Mouse (Mus musculus) cortical plate, adult 2 months (tissue): ENCODE measurements at regions not wholly inside any gene's neighbourhood (a gene's known extent, or its start where the extent isn't known, plus 50 kb on each side); places are given as distances from the start of the nearest gene placed in this dataset.
"Not testable (repeated sequence)": the region's sequence is repeated elsewhere in the genome, so short reads cannot be mapped to it uniquely, and the experiment has no call there.

Experiments used
- H3K27ac ChIP-seq: fragments of 200-500 bp; 2 replicates; pipeline ENCODE4 v1.5.1; 2012; ENCODE audit warnings: low read length, control low read depth, inconsistent platforms; ENCODE audit not compliant: insufficient read depth
- H3K4me1 ChIP-seq: fragments of 200-500 bp; 2 replicates; pipeline ENCODE4 v1.6.1; 2011; ENCODE audit warnings: low read length; ENCODE audit not compliant: control insufficient read depth, insufficient read depth
- H3K4me3 ChIP-seq: fragments of 200-500 bp; 2 replicates; pipeline ENCODE4 v1.5.1; 2011; ENCODE audit warnings: mild to moderate bottlenecking, low read length, control low read depth; ENCODE audit not compliant: insufficient read depth
- CTCF ChIP-seq: fragments of 200-500 bp; IDR thresholded peaks from 2 replicates; pipeline ENCODE4 v1.5.1; 2011; ENCODE audit warnings: mild to moderate bottlenecking, control low read depth, low read length; ENCODE audit not compliant: insufficient read depth; ENCODE audit errors: extremely low read depth
- POLR2A ChIP-seq: fragments of 200-500 bp; IDR thresholded peaks from 2 replicates; pipeline ENCODE4 v1.6.1; 2011; ENCODE audit warnings: mild to moderate bottlenecking, low read length, control low read depth; ENCODE audit not compliant: insufficient read depth; ENCODE audit errors: extremely low read depth

DNA sequence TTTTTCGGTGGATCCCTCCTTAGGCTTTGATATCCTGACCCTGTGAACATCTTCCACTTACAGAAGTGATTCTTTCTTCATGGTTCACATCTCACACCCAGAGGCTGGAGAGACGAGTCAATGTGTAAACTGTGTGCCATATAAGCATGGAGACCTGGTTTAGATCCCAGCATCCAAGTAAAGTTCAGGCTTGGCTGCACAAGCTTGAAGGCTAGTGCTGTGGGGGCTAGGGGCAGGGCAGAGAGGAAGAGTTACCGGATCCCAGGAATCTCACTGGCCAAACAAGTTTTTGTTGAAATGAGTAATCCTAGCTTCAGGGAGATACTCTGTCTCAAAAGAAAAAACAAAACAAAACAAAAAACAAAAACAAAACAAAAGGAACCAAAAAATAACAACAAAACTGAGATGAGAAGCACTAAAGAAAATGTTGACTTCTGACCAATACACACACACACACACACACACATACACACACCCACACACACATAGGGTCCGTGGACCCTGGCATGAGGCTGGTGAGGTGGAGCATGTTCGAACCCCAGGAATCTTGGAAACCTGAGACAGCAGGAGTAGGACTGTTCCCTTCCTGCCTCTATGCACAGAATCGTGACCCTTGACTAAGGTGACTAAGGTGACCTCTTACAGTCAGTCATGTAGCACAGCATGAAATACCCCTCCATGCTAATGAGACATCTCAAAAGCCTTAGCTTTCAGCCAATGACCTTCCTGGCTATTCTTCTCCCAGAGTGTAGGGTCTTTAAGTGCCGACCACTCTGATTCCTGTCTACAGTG is 55.2 kb downstream of the Gm12728 start:
- TF ChIP-seq CTCF (no peak), POLR2A (no peak)
- H3K4me3 ChIP-seq, result no peak overlapping the region
- no peaks in the 10 kb centered on the region for H3K4me1 ChIP-seq
- H3K27ac ChIP-seq, result no peak overlapping the region

DNA sequence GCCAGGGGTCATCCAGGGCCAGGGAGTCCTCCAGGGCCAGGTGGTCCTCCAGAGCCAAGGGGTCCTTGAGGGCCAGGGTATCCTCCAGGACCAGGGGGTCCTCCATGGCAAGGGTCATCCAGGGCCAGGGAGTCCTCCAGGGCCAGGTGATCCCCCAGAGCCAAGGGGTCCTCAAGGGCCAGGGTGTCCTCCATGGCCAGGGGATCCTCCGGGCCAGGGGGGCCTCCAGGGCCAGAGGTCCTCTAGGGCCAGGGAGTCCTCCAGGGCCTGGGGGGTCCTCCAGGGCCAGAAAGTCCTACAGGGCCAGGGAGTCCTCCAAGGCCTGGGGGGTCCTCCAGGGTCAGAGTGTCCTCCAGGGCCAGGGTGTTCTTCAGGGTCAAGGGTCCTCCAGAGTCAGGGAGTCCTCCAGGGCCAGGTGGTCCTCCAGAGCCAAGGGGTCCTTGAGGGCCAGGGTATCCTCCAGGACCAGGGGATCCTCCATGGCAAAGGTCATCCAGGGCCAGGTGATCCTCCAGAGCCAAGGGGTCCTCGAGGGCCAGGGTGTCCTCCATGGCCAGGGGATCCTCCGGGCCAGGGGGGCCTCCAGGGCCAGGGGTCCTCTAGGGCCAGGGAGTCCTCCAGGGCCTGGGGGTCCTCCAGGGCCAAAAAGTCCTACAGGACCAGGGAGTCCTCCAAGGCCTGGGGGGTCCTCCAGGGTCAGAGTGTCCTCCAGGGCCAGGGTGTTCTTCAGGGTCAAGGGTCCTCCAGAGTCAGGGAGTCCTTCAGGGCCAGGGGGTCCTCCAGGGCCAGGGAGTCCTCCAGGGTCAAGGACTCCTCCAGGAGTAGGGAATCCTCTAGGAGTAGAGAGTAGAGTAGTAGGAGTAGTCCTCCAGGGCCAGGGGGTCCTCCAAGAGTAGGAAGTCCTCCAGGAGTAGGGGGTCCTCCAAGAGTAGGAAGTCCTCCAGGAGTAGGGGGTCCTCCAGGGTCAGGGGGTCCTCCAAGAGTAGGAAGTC is 56.6 kb downstream of the Gm12728 start:
- not testable (repeated sequence) for H3K27ac ChIP-seq

DNA sequence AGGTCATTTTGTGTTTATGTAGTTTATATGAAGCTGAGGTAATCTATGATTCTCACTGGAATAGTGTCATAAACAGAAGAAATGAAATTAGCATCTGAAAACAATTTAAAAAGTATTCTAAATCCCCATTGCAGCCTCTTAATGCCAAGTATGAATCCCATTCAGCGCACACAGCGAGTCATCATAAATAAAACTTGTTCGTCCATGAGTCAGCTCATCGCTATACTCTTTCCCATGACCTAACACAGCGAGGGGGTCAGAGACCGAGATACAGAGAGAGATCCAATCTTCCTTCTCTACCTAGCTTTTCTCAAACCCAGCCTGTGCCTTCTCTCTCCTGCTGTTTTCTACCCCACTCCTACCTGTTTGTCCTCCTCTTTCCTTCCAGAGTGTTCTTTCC is 63.4 kb downstream of the Gm12728 start:
- H3K4me1 ChIP-seq, result no peaks in the 10 kb centered on the region
- no peak overlapping the region for H3K27ac ChIP-seq
- TF ChIP-seq POLR2A (no peak), CTCF (no peak)
- no peak overlapping the region for H3K4me3 ChIP-seq

More for the DNA sequence above, 56.6 kb downstream of the Gm12728 start:
- not testable (repeated sequence) for H3K4me3 ChIP-seq, H3K4me1 ChIP-seq

GRCm38 (mm10) chr4:105859052-105859864 is 69.6 kb downstream of the Gm12728 start:
- H3K4me3 ChIP-seq, result no peak overlapping the region
- H3K4me1 ChIP-seq, result no peaks in the 10 kb centered on the region
- no peak for TF ChIP-seq POLR2A
- H3K27ac ChIP-seq, result no peak overlapping the region

GRCm38 (mm10) chr4:105860930-105861653 is 71.4 kb downstream of the Gm12728 start:
- Histone ChIP-seq H3K27ac (no peak overlapping the region), H3K4me1 (no peaks in the 10 kb centered on the region), H3K4me3 (no peak overlapping the region)
- TF ChIP-seq POLR2A (no peak), CTCF (no peak)

GRCm38 (mm10) chr4:105861654-105862037 is 72.0 kb downstream of the Gm12728 start:
- no peak overlapping the region for H3K4me3 ChIP-seq
- H3K27ac ChIP-seq, result no peak overlapping the region
- TF ChIP-seq POLR2A (no peak), CTCF (no peak)
- no peaks in the 10 kb centered on the region for H3K4me1 ChIP-seq

DNA sequence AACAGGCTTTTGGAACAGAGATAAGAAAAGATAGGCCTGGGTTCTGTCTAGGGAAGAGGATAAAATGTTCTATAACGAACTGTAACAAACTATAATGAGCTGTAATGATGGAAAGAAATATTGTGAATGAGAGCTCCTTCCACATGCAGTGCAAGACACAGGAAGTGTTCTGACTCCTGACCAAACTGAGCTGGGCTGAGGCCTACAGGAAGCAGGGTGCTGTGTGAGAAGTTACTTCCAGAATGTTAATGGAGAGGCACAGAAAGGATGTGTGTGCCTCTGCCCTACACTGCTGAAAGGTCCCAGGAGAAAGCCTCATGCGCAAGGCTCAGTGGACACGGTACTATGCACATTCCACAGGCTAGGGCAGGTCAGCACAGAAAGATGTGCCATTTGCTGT is 80.8 kb downstream of the Gm12728 start:
- H3K4me3 ChIP-seq, result no peak overlapping the region
- H3K27ac ChIP-seq, result no peak overlapping the region
- TF ChIP-seq POLR2A (no peak), CTCF (no peak)
- H3K4me1 ChIP-seq, result no peaks in the 10 kb centered on the region

DNA sequence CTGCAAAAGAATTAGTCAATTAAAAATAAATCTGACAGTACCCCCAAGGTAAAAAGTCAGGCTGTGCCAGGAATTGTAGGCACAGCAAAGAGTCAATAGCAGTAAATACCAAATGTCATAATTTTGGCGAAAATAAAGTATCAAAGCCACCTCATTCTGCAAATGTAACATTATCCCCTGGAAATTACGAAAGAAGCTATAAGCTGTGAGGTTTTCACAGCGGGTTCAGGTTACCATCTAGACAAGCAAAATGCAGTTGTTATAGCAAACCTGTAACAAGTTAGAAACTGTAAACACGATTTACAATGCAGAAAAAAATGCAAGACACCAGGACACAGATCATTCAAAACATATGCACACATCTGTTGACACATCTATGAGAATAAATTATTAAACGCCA is 87.6 kb downstream of the Gm12728 start:
- H3K4me3 ChIP-seq, result no peak overlapping the region
- no peak overlapping the region for H3K27ac ChIP-seq
- H3K4me1 ChIP-seq, result no peaks in the 10 kb centered on the region
- no peak for TF ChIP-seq CTCF
- no peak for TF ChIP-seq POLR2A

DNA sequence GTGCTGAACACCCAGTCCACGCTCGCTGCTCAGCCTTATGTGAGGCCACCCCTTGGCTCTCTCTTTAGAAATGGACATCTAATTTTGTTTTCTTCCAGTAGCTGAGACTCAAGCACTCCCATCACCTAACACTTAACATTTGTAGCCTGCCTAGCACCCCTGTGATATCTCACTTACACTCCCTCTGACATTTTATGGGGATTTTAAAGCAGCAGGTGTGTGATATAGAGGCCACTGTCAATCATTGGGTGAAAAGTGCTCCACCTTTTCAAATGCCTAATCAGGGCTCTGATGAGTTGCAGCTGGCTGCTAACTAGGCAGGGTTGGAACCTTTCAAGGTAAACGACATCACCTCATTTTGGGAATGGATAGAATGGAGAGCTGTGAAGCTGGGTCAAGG is 90.2 kb downstream of the Gm12728 start:
- TF ChIP-seq CTCF, result no peak
- TF ChIP-seq POLR2A, result no peak
- H3K4me3 ChIP-seq, result no peak overlapping the region
- H3K27ac ChIP-seq, result no peak overlapping the region
- H3K4me1 ChIP-seq, result no peaks in the 10 kb centered on the region
